Mouse (Mus musculus): ENCODE data around the gene Dclk3.

Gene Dclk3

GRCm38 (mm10) chr9:111438904-111439835 lies at the start of gene Dclk3:
TSS of gene Dclk3 (plus strand) at chr9:111439081.
- no peak for DNase-seq (ENCODE audit: low read depth, low spot score)

GRCm38 (mm10) chr9:111390016-111390415 lies 48.9 kb upstream of the Dclk3 start:
- DNase-seq (ENCODE audit: low read depth, low spot score): no peak

GRCm38 (mm10) chr9:111391036-111391435 lies 47.8 kb upstream of the Dclk3 start:
- DNase-seq (ENCODE audit: low read depth, low spot score): no peak

GRCm38 (mm10) chr9:111391926-111392442 lies 46.9 kb upstream of the Dclk3 start:
- DNase-seq (ENCODE audit: low read depth, low spot score): no peak

GRCm38 (mm10) chr9:111395265-111395664 lies 43.6 kb upstream of the Dclk3 start:
- DNase-seq (ENCODE audit: low read depth, low spot score): no peak

- DNase-seq (ENCODE audit: low read depth, low spot score): no peak
Observed at GRCm38 (mm10) chr9:111398059-111398458, 40.8 kb upstream of the Dclk3 start.

GRCm38 (mm10) chr9:111400089-111400488 lies 38.8 kb upstream of the Dclk3 start:
- DNase-seq (ENCODE audit: low read depth, low spot score): no peak

GRCm38 (mm10) chr9:111403159-111403558 lies 35.7 kb upstream of the Dclk3 start:
- no peak for DNase-seq (ENCODE audit: low read depth, low spot score)

- DNase-seq (ENCODE audit: low read depth, low spot score): no peak
Observed at GRCm38 (mm10) chr9:111404346-111405079, 34.4 kb upstream of the Dclk3 start.

- no peak for DNase-seq (ENCODE audit: low read depth, low spot score)
Observed at GRCm38 (mm10) chr9:111405080-111405428, 33.8 kb upstream of the Dclk3 start.

GRCm38 (mm10) chr9:111408012-111408411 lies 30.9 kb upstream of the Dclk3 start:
- no peak for DNase-seq (ENCODE audit: low read depth, low spot score)

- DNase-seq (ENCODE audit: low read depth, low spot score): no peak
Observed at GRCm38 (mm10) chr9:111408427-111408826, 30.5 kb upstream of the Dclk3 start.

- no peak for DNase-seq (ENCODE audit: low read depth, low spot score)
Observed at GRCm38 (mm10) chr9:111412471-111413160, 26.3 kb upstream of the Dclk3 start.

- no peak for DNase-seq (ENCODE audit: low read depth, low spot score)
Observed at GRCm38 (mm10) chr9:111421862-111422261, 17.0 kb upstream of the Dclk3 start.

GRCm38 (mm10) chr9:111422567-111422966 lies 16.3 kb upstream of the Dclk3 start:
- no peak for DNase-seq (ENCODE audit: low read depth, low spot score)

GRCm38 (mm10) chr9:111425113-111425512 lies 13.8 kb upstream of the Dclk3 start:
- no peak for DNase-seq (ENCODE audit: low read depth, low spot score)

GRCm38 (mm10) chr9:111425952-111426351 lies 12.9 kb upstream of the Dclk3 start:
- DNase-seq (ENCODE audit: low read depth, low spot score): no peak

- no peak for DNase-seq (ENCODE audit: low read depth, low spot score)
Observed at GRCm38 (mm10) chr9:111427891-111428555, 10.9 kb upstream of the Dclk3 start.

- DNase-seq (ENCODE audit: low read depth, low spot score): no peak
Observed at GRCm38 (mm10) chr9:111428698-111429362, 10.1 kb upstream of the Dclk3 start.

- DNase-seq (ENCODE audit: low read depth, low spot score): no peak
Observed at GRCm38 (mm10) chr9:111429363-111429750, 9.5 kb upstream of the Dclk3 start.

GRCm38 (mm10) chr9:111435429-111435828 lies 3.5 kb upstream of the Dclk3 start:
- DNase-seq (ENCODE audit: low read depth, low spot score): no peak
